Mouse (Mus musculus): Measurements from ENCODE around the gene Pglyrp1. TPM values are rescaled to one million over a fixed set of nuclear protein-coding genes. Genes with fewer than 3 reads are reported as not detected.

Gene Pglyrp1
- polyA plus RNA-seq, 1 experiment, result not detected

GRCm38 (mm10) chr7:18923711-18924191 lies 52.6 kb downstream of the Pglyrp1 start:
- Histone ChIP-seq H3ac (ENCODE audit: control insufficient read depth, insufficient read length) (no peak overlapping the region), H3K27me3 (ENCODE audit: control insufficient read depth, insufficient read depth, insufficient read length) (peaks cover 21% of the 10 kb centered on the region), H3K79me2 (ENCODE audit: control insufficient read depth, insufficient read depth) (no peaks in the 10 kb centered on the region), H3K36me3 (ENCODE audit: control insufficient read depth, insufficient read depth) (no peaks in the 10 kb centered on the region), H3K4me2 (ENCODE audit: low read depth) (no peak overlapping the region), H3K4me3 (no peak overlapping the region)
- TF ChIP-seq MAX (IDR thresholded peaks at IDR 0.05; ENCODE audit: low read depth) (no peak), SRF (IDR thresholded peaks at IDR 0.05; ENCODE audit: control insufficient read depth, insufficient read length, low read depth) (no peak), MYOD1 (IDR thresholded peaks at IDR 0.05; ENCODE audit: control insufficient read depth in 1 of 3, insufficient read length in 2 of 3, low read depth in 2 of 3) (no peak), MYOG (IDR thresholded peaks at IDR 0.05; ENCODE audit: control insufficient read depth in 1 of 3, insufficient read depth in 1 of 3, insufficient read length in 2 of 3, low read depth in 2 of 3) (no peak), REST (IDR thresholded peaks at IDR 0.05; ENCODE audit: insufficient read depth, insufficient read length) (no peak), TCF3 (IDR thresholded peaks at IDR 0.05; ENCODE audit: insufficient read length, low read depth) (no peak), TCF12 (IDR thresholded peaks at IDR 0.05; ENCODE audit: insufficient read depth, poor library complexity, severe bottlenecking) (no peak), E2F4 (IDR thresholded peaks at IDR 0.05; ENCODE audit: insufficient read depth) (no peak), POLR2A (IDR thresholded peaks at IDR 0.05; ENCODE audit: insufficient read length, low read depth) (no peak), POLR2AphosphoS2 (IDR thresholded peaks at IDR 0.05; ENCODE audit: insufficient read length, low read depth) (no peak)

DNA sequence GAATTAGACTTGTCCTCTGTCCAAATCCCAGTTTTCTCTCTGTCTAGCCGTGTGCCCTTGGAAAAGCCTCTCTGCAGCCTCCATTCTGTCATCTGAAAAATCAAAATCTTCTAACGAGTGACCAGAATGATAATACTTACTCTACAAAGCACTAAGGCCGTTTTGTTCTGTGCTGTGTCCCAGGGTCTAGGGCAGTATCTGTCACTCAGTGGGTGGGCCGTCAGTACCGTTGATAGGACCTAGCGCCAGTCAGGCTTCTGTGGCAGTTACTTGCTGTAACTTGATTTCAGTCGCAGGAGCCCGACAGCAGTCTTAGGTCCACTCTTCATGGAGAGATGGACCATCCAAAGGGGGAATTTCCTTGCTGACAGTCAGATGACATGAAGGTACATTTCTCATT lies 53.2 kb downstream of the Pglyrp1 start:
- Histone ChIP-seq H3K4me2 (ENCODE audit: low read depth) (no peak overlapping the region), H3K27me3 (ENCODE audit: control insufficient read depth, insufficient read depth, insufficient read length) (peaks cover 21% of the 10 kb centered on the region), H3K4me3 (no peak overlapping the region), H3K36me3 (ENCODE audit: control insufficient read depth, insufficient read depth) (no peaks in the 10 kb centered on the region), H3ac (ENCODE audit: control insufficient read depth, insufficient read length) (no peak overlapping the region), H3K79me2 (ENCODE audit: control insufficient read depth, insufficient read depth) (no peaks in the 10 kb centered on the region)
- no peak for TF ChIP-seq SRF (IDR thresholded peaks at IDR 0.05; ENCODE audit: control insufficient read depth, insufficient read length, low read depth)
- no peak for TF ChIP-seq POLR2A (IDR thresholded peaks at IDR 0.05; ENCODE audit: insufficient read length, low read depth)
- TF ChIP-seq TCF3 (IDR thresholded peaks at IDR 0.05; ENCODE audit: insufficient read length, low read depth), result no peak
- no peak for TF ChIP-seq E2F4 (IDR thresholded peaks at IDR 0.05; ENCODE audit: insufficient read depth)
- TF ChIP-seq USF1 (IDR thresholded peaks at IDR 0.05; ENCODE audit: low read depth), result no peak
- no peak for TF ChIP-seq POLR2AphosphoS2 (IDR thresholded peaks at IDR 0.05; ENCODE audit: insufficient read length, low read depth)
- no peak for TF ChIP-seq TCF12 (IDR thresholded peaks at IDR 0.05; ENCODE audit: insufficient read depth, poor library complexity, severe bottlenecking)
- TF ChIP-seq MYOG (IDR thresholded peaks at IDR 0.05; ENCODE audit: control insufficient read depth in 1 of 3, insufficient read depth in 1 of 3, insufficient read length in 2 of 3, low read depth in 2 of 3), result no peak
- TF ChIP-seq CEBPB (IDR thresholded peaks at IDR 0.05; ENCODE audit: insufficient read depth, poor library complexity, severe bottlenecking), result no peak
- no peak for TF ChIP-seq MYOD1 (IDR thresholded peaks at IDR 0.05; ENCODE audit: control insufficient read depth in 1 of 3, insufficient read length in 2 of 3, low read depth in 2 of 3)
- no peak for TF ChIP-seq REST (IDR thresholded peaks at IDR 0.05; ENCODE audit: insufficient read depth, insufficient read length)
- no peak for TF ChIP-seq MAX (IDR thresholded peaks at IDR 0.05; ENCODE audit: low read depth)

DNA sequence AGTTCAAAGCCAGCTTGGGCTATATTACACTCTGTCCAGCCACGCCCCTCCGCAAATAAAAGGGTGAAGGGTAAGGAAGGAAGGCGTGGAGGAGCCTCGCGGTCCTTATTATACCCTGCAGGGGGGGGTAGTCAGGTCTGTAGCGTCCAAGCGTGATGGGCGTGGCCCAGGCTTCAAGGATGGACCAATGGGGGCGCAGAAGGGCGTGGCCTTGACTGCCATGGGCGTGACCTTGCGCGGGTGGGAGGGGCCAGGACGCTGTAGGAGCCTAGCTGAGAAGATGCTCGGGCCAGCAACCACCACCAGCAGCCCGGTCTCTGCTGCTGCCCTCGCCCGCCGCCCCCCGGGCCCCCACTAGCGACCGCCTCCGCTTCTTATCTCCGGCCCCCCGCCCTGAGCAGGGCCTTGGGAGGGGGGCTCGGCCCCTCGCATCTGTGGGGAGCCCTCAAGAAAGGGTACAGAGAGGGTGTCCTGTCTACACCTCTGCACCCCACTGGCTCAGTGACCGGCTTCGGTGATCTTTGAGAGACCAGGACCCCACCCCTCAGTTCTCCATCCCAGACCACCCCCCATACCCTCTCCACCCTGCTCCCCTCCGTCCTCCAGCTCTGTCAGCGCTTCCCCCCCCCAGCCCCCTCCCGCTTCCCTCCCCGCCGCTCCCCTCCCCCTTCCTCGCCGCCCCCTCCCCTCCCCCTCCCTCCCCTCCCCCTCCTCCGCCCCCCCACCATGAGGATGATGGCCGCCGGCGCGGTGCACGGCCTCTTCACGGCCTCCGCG lies 54.2 kb downstream of the Pglyrp1 start, which contains the start of gene Nova2:
Gene Nova2, plus strand, starts transcription at position 727 of the 777 bp plus-strand sequence.
- H3K79me2 ChIP-seq (ENCODE audit: control insufficient read depth, insufficient read depth), result no peaks in the 10 kb centered on the region

DNA sequence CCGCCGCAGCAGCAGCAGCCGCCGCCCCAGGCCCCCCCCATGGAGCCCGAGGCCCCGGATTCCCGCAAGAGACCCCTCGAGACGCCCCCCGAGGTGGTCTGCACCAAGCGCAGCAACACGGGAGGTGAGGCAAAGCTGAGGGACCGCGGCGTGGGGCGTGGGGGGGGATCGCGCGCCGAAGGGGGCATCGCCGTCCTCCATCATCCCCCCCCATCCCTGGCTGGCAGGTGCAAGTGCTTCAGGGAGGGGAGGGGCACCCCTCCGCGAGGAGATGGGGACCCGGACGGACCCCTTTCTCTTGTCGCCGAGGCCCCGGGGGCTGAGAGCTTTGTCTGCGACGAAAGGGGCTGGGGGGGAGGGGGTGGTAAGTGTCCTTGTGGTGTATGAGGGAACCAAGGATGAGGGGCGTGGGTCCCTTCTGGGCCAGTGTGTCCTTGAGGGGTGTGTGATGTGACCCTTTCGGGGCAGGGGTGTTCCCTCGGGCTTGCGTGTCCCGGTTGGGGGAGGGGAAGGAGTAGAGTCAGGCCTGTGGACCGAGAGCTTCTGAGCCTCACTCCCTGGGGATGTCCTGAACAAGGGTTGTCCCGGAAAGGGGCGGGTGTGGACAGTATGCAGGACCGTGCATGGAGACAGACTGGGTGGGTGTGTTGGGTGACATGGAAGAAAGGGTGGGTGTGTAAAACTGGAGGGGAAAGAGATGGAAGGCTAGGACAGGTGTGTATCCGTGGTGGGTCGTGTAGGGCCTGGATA lies 55.1 kb downstream of the Pglyrp1 start:
- H3ac ChIP-seq (ENCODE audit: control insufficient read depth, insufficient read length), result no peak overlapping the region

More for the DNA sequence above, 54.2 kb downstream of the Pglyrp1 start, which contains the start of gene Nova2:
- Histone ChIP-seq H3ac (ENCODE audit: control insufficient read depth, insufficient read length) (no peak within 1 kb of the TSS), H3K4me3 (no peak within 1 kb of the TSS), H3K27me3 (ENCODE audit: control insufficient read depth, insufficient read depth, insufficient read length) (peaks cover 21% of the 10 kb centered on the region), H3K4me2 (ENCODE audit: low read depth) (peak within 1 kb of the TSS; percentile 38), H3K36me3 (ENCODE audit: control insufficient read depth, insufficient read depth) (no peaks in the 10 kb centered on the region)
- no peak for TF ChIP-seq TCF12 (IDR thresholded peaks at IDR 0.05; ENCODE audit: insufficient read depth, poor library complexity, severe bottlenecking)
- no peak for TF ChIP-seq REST (IDR thresholded peaks at IDR 0.05; ENCODE audit: insufficient read depth, insufficient read length)
- TF ChIP-seq TCF3 (IDR thresholded peaks at IDR 0.05; ENCODE audit: insufficient read length, low read depth), result no peak
- no peak for TF ChIP-seq CEBPB (IDR thresholded peaks at IDR 0.05; ENCODE audit: insufficient read depth, poor library complexity, severe bottlenecking)
- no peak for TF ChIP-seq POLR2A (IDR thresholded peaks at IDR 0.05; ENCODE audit: insufficient read length, low read depth)
- TF ChIP-seq E2F4 (IDR thresholded peaks at IDR 0.05; ENCODE audit: insufficient read depth), result no peak
- TF ChIP-seq USF1 (IDR thresholded peaks at IDR 0.05; ENCODE audit: low read depth), result no peak
- TF ChIP-seq MYOD1 (IDR thresholded peaks at IDR 0.05; ENCODE audit: control insufficient read depth in 1 of 3, insufficient read length in 2 of 3, low read depth in 2 of 3), result no peak

More for the DNA sequence above, 55.1 kb downstream of the Pglyrp1 start:
- no peaks in the 10 kb centered on the region for H3K36me3 ChIP-seq (ENCODE audit: control insufficient read depth, insufficient read depth)
- no peak overlapping the region for H3K4me3 ChIP-seq
- peaks cover 21% of the 10 kb centered on the region for H3K27me3 ChIP-seq (ENCODE audit: control insufficient read depth, insufficient read depth, insufficient read length)
- H3K4me2 ChIP-seq (ENCODE audit: low read depth), result no peak overlapping the region
- TF ChIP-seq POLR2A (IDR thresholded peaks at IDR 0.05; ENCODE audit: insufficient read length, low read depth), result no peak
- no peak for TF ChIP-seq USF1 (IDR thresholded peaks at IDR 0.05; ENCODE audit: low read depth)
- no peak for TF ChIP-seq CEBPB (IDR thresholded peaks at IDR 0.05; ENCODE audit: insufficient read depth, poor library complexity, severe bottlenecking)
- TF ChIP-seq SRF (IDR thresholded peaks at IDR 0.05; ENCODE audit: control insufficient read depth, insufficient read length, low read depth), result no peak
- no peak for TF ChIP-seq MYOD1 (IDR thresholded peaks at IDR 0.05; ENCODE audit: control insufficient read depth in 1 of 3, insufficient read length in 2 of 3, low read depth in 2 of 3)
- TF ChIP-seq MYOG (IDR thresholded peaks at IDR 0.05; ENCODE audit: control insufficient read depth in 1 of 3, insufficient read depth in 1 of 3, insufficient read length in 2 of 3, low read depth in 2 of 3), result no peak
- TF ChIP-seq MAX (IDR thresholded peaks at IDR 0.05; ENCODE audit: low read depth), result no peak
- no peak for TF ChIP-seq TCF12 (IDR thresholded peaks at IDR 0.05; ENCODE audit: insufficient read depth, poor library complexity, severe bottlenecking)
- no peak for TF ChIP-seq POLR2AphosphoS2 (IDR thresholded peaks at IDR 0.05; ENCODE audit: insufficient read length, low read depth)
- no peak for TF ChIP-seq TCF3 (IDR thresholded peaks at IDR 0.05; ENCODE audit: insufficient read length, low read depth)
- TF ChIP-seq E2F4 (IDR thresholded peaks at IDR 0.05; ENCODE audit: insufficient read depth), result no peak
- TF ChIP-seq REST (IDR thresholded peaks at IDR 0.05; ENCODE audit: insufficient read depth, insufficient read length), result no peak
- H3K79me2 ChIP-seq (ENCODE audit: control insufficient read depth, insufficient read depth), result no peaks in the 10 kb centered on the region

Data from myocyte (in vitro differentiated cells).